Mouse (Mus musculus): ENCODE results near the gene Stat3. TPM values are rescaled to one million over a fixed set of nuclear protein-coding genes. Genes with fewer than 3 reads are reported as not detected.

The Stat3 gene
- total and polyA plus RNA-seq, 3 experiments: 25.7 to 249 (median 64.7) TPM

DNA sequence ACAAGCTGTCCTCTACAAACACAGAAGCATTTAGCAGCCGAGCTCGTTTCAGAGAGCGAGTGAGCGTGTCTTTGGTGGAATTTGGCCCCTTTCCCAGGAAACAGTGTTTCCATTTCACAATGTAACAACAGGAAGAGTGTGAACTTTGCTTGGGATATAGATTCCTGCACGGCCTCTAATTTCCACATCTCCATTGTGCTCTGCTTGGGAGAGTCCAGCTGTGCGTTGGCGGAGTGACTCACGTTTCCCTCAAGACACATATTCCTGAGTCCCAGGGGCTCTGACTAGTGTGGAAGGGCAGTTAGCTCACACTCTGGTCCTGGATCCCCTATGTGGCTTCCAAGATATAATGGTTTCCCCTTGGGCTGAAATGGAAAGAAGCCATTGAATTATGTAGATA, 40.5 kb upstream of the Stat3 start:
- Histone ChIP-seq H3K4me1 (ENCODE audit: control insufficient read depth in 1 of 2, insufficient read depth in 2 of 2, low read length in 2 of 2) (peaks cover 4 to 11% of the 10 kb centered on the region in 2 experiments; a peak in 3 of 4 replicates), H3K9ac (ENCODE audit: control insufficient read depth, low read depth, low read length, poor library complexity, severe bottlenecking) (no peak overlapping the region), H3K79me2 (ENCODE audit: control insufficient read depth, insufficient read depth, low read length, poor library complexity) (no peaks in the 10 kb centered on the region), H3K4me3 (ENCODE audit: control insufficient read depth in 1 of 2, insufficient read depth in 1 of 2, low read depth in 2 of 2, low read length in 2 of 2) (no peak overlapping the region), H3K9me3 (replicated peaks; ENCODE audit: insufficient read depth, low read length) (no peaks in the 10 kb centered on the region), H3K27me3 (ENCODE audit: control insufficient read depth in 1 of 2, insufficient read depth in 2 of 2, low read length in 2 of 2) (peaks cover 8 to 10% of the 10 kb centered on the region in 2 experiments; a peak in 3 of 4 replicates), H3K27ac (ENCODE audit: control insufficient read depth, low read depth, low read length) (no peak overlapping the region), H3K36me3 (ENCODE audit: control insufficient read depth in 1 of 2, insufficient read depth in 2 of 2, low read length in 2 of 2) (peaks cover 0 to 4% of the 10 kb centered on the region in 2 experiments; a peak in 1 of 4 replicates)
- no peak for TF ChIP-seq MXI1 (IDR thresholded peaks at IDR 0.05; ENCODE audit: low read depth, low read length)
- no peak for TF ChIP-seq MYB (IDR thresholded peaks at IDR 0.05; ENCODE audit: low read depth, low read length)
- no peak for TF ChIP-seq HCFC1 (IDR thresholded peaks at IDR 0.05; ENCODE audit: low read depth, low read length)
- TF ChIP-seq CHD1 (IDR thresholded peaks at IDR 0.05; ENCODE audit: low read depth, low read length): no peak
- no peak for TF ChIP-seq SMC3 (IDR thresholded peaks at IDR 0.05; ENCODE audit: low read depth, low read length)
- TF ChIP-seq ZKSCAN1 (IDR thresholded peaks at IDR 0.05; ENCODE audit: low read depth, low read length): no peak
- no peak for DNase-seq (ENCODE audit: low read depth, low spot score)

DNA sequence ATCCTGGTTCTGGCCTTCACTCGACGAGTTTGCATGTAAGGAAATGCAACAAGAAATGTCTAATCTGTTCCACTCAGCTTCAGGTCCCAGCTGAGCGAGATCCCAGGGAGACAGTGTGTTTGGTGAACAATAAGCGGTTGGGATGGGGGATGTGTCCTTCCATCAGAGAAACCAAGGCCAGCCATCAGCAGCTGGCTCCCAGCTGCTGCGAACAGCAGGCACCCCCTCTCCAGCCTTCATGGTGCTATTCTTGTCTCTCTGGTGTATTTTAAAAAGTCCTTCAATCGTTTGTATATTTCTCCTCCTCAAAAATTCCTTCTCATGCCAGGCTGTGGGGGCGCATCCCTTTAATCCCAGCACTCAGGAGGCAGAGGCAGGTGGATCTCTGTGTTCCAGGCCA, 35.9 kb upstream of the Stat3 start:
- DNase-seq (ENCODE audit: low read depth, low spot score): no peak
- TF ChIP-seq MYB (IDR thresholded peaks at IDR 0.05; ENCODE audit: low read depth, low read length) (no peak), CHD1 (IDR thresholded peaks at IDR 0.05; ENCODE audit: low read depth, low read length) (no peak), USF2 (IDR thresholded peaks at IDR 0.05; ENCODE audit: borderline replicate concordance in 1 of 2, insufficient read depth in 1 of 2, low read depth in 1 of 2, low read length in 2 of 2) (no peak), ZNF384 (IDR thresholded peaks at IDR 0.05; ENCODE audit: low read depth, low read length) (no peak), HCFC1 (IDR thresholded peaks at IDR 0.05; ENCODE audit: low read depth, low read length) (no peak), BHLHE40 (IDR thresholded peaks at IDR 0.05; ENCODE audit: borderline replicate concordance, low read depth, low read length) (no peak), RCOR1 (IDR thresholded peaks at IDR 0.05; ENCODE audit: low read depth, low read length) (no peak), USF1 (IDR thresholded peaks at IDR 0.05; ENCODE audit: low read depth, low read length) (no peak), GATA1 (IDR thresholded peaks at IDR 0.05; ENCODE audit: low read depth, low read length) (no peak), MEF2A (IDR thresholded peaks at IDR 0.05; ENCODE audit: extremely low read depth, insufficient replicate concordance, low read depth, low read length, poor library complexity, severe bottlenecking) (no peak)
- no peaks in the 10 kb centered on the region for H3K79me2 ChIP-seq (ENCODE audit: control insufficient read depth, insufficient read depth, low read length, poor library complexity)
- no peaks in the 10 kb centered on the region for H3K36me3 ChIP-seq (ENCODE audit: control insufficient read depth in 1 of 2, insufficient read depth in 2 of 2, low read length in 2 of 2)
- H3K27ac ChIP-seq (ENCODE audit: control insufficient read depth, low read depth, low read length): no peak overlapping the region
- H3K4me3 ChIP-seq (ENCODE audit: control insufficient read depth in 1 of 2, insufficient read depth in 1 of 2, low read depth in 2 of 2, low read length in 2 of 2): no peak overlapping the region
- no peaks in the 10 kb centered on the region for H3K4me1 ChIP-seq (ENCODE audit: control insufficient read depth in 1 of 2, insufficient read depth in 2 of 2, low read length in 2 of 2)
- H3K9ac ChIP-seq (ENCODE audit: control insufficient read depth, low read depth, low read length, poor library complexity, severe bottlenecking): no peak overlapping the region
- peaks cover 8 to 9% of the 10 kb centered on the region in 2 experiments for H3K27me3 ChIP-seq (ENCODE audit: control insufficient read depth in 1 of 2, insufficient read depth in 2 of 2, low read length in 2 of 2)
- no peaks in the 10 kb centered on the region for H3K9me3 ChIP-seq (replicated peaks; ENCODE audit: insufficient read depth, low read length)

Measured in MEL (cell line).